Mouse (Mus musculus): ENCODE results near the gene Adck2.

Gene Adck2

DNA sequence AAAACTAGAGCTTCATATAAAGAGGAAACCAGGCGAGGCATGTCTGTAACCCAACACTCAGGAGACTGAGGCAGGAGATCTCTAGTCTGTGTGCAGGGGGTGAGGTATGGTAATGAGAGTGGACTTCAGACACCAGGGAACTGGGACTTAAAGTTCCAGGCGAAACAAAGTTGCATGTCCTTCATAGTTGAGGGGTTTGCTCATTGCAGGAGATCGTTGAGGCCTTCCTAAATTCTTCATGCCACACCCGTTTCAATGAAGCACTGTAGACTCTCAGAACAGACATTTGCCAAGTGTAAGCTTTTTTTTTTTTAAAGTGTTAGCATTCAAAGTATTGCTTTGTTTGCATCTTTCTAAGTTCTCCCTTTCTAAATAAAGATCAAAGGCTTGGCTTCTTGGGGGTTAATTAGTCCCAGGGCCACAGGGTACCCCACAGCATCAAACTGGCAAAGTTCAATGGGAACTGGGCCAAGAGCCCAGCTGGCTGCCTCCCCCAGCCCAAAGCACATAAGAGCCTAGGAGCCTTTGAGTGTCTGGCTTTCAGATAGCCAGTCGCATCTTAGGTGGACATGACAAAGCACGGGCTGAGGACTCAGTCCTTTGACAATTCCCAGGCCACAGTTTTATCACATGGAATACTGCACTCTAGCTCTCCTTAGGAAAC lies 14.3 kb upstream of the Adck2 start:
- no peak for DNase-seq

DNA sequence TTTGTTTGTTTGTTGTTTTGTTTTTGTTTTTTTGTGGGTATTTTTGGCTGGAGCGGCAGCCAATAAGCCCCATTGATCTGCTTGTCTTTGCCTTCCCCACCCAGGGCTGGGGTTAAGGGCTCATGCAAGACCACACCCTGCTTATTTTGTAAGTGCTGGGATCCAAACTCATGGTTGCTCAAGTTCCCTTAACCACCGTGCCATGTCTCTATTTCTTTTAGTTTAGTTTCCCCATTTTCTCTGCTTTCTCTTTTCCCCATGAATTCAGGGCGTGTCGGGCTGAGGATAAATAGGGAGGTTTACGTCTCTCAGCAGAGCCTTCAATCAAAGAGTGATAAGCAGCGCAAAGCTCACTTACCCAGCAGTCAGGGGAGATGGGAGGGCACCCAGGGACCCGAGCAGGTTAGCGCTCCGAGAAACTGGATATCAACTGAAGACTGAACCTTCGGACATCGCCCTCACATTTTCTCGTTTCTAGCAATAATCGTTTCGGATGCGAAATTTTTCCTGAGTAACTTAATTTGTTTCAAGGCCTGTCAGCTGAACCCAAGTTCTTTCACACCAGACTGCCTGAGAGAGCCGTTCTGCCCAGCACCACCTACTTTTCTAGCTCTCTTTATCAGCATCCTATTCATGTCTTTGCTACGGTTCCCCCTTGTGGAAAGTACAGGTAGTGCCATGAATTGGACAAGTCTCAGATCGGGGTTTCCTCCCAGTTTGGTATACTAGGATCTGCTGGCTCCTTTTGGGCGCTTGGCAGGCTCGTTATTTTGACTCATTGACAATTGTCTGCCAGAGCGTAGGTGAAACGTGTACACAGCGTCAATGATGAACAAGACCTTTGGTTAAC lies 11.3 kb upstream of the Adck2 start:
- peak; percentile 90 for DNase-seq

DNA sequence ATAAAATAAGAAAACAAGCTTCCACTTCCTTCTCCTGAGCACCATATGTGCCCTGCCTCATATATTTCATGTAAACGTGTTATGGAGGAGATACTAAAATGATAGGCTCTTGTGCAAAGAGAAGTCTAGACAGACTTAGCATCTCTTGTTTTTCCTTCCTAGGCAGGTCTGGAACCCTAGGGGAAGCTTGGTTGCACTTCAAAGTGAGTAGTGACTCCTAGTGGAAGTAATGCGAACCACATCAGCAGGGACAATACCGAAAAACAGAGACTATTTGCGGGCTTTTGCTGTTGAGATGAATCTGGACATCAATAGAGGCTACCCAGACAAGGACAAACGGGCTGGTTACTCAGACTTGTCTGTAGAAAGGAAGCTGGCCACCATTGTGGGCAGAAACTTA lies 6.1 kb upstream of the Adck2 start:
- DNase-seq: peak; percentile 53

DNA sequence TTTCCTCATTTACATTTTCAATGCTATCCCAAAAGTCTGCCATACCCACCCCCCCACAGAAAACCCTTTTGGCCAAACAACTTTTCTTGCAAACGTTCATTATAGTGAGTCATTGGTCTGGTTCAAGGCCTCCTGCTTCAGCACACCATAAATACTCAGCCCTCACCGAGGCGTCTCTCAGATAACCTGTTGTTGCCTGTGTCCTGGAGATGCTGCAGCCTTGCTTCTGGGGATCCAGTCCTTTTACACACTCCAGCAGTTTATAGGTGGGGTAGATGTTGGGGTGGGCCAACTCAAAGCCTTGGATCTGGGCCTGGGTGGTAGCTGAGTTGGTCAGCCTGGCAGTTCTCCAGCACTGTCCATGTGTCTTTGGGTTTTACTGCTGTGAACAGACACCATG lies 3.2 kb upstream of the Adck2 start:
- DNase-seq: no peak

GRCm38 (mm10) chr6:39574555-39574869 lies 839 bp downstream of the Adck2 start:
- DNase-seq: peak; percentile 55

DNA sequence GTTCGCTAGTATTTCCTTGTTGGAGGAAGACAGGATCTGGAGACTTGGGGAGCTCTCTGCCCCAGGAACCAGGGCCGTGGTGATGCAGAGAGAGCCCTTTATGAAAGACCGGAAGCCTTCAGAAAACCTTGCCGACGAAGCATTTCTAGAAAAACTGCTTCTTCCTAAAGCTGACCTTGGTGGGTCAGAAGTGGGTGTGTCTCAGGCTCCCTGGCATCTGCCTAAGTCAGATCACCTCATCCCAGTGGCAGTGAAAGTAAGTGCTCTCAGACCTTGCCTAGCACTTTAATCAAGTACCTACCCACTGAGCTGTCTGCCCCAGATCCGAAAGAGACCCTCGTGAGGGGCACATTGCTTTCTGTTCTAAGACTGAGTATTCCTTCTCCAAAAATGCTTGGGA lies 1.3 kb downstream of the Adck2 start:
- no peak for DNase-seq

- DNase-seq: no peak
These were observed 5.9 kb downstream of the Adck2 start for GRCm38 (mm10) chr6:39579552-39579951.

- DNase-seq: no peak
These were observed 6.9 kb downstream of the Adck2 start for GRCm38 (mm10) chr6:39580558-39580957.

GRCm38 (mm10) chr6:39581087-39581784 lies 7.6 kb downstream of the Adck2 start:
- no peak for DNase-seq

DNA sequence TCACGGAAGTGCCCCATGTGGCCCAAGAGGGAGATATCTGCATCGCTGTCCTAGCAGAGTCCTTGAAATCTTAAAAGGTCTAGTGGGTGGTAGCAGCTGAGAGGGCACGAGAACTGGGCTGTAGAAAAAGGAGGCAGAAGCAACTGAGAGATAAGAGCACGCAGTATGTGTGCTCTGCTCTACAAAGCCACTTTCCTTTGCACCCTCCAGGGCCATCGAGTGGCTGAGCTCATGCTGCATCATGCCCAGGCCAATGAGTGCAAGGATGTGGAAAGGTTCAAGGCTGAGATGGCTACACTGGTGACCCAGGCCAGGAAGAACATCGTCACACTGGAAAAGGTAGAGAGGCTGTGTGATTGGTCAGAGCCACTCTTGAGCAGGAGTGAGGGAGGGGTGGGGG lies 11.8 kb downstream of the Adck2 start, which contains the start of gene Gm42420:
Gene Gm42420, plus strand, starts transcription at position 237 of the 400 bp plus-strand sequence.
- DNase-seq: no peak

- DNase-seq: no peak
These were observed 17.8 kb downstream of the Adck2 start for GRCm38 (mm10) chr6:39591481-39591880.

DNA sequence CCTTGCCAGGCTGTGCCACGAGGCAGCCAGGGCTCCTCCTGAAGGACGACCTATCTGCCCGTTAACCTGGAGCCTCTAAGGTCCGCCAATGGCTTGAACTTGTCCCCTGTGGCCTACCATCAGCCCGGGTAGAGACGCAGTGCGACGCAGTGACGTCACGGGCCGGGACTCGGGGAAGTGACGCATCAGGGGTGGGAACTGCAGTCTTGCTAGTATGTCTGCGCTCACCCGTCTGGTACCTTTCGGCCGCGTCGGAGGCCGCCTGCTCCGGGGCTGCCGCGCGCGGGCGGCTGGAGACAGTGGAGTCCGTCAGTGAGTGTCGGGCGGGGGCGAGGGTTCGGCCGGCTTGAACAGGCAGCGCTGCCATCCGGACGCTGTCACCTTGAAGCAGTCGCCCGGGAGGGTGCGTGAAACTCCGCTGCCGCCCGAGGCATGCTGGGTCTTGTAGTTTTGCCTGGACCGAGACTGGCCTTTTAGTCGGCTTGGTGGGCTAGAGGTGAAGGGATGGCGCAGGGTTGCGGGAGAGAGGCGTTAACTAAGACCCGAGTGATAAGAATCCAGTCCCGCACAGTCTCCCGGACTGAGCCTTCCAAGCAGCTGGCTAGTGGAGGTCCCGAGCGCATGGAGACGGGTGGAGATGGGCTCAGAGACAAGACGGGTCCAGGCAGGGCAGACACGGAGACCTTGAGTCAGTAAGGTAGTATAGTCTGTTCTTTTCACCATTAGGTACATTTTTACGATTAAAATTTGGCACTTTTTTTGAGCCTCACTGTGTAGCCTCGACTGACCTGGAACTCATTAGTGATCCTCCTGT lies 18.9 kb downstream of the Adck2 start, which contains the start of gene Ndufb2:
Gene Ndufb2, plus strand, starts transcription at position 174 of the 814 bp plus-strand sequence.
- DNase-seq: peak; percentile 97

- DNase-seq: no peak
These were observed 27.2 kb downstream of the Adck2 start for GRCm38 (mm10) chr6:39600851-39601250.

- no peak for DNase-seq
These were observed 28.2 kb downstream of the Adck2 start for GRCm38 (mm10) chr6:39601828-39602227.

GRCm38 (mm10) chr6:39604565-39604964 lies 30.9 kb downstream of the Adck2 start:
- no peak for DNase-seq

GRCm38 (mm10) chr6:39606056-39606455 lies 32.4 kb downstream of the Adck2 start:
- DNase-seq: no peak

- no peak for DNase-seq
These were observed 33.2 kb downstream of the Adck2 start for GRCm38 (mm10) chr6:39606862-39607261.

- DNase-seq: no peak
These were observed 33.7 kb downstream of the Adck2 start for GRCm38 (mm10) chr6:39607365-39607764.

- no peak for DNase-seq
These were observed 36.5 kb downstream of the Adck2 start for GRCm38 (mm10) chr6:39610207-39610606.

GRCm38 (mm10) chr6:39611296-39611695 lies 37.6 kb downstream of the Adck2 start:
- peak; percentile 60 for DNase-seq

All from kidney, adult 9 months (tissue).